Comparison of ENCODE assay signal across 8 mouse cellular contexts in the genomic region with DNA sequence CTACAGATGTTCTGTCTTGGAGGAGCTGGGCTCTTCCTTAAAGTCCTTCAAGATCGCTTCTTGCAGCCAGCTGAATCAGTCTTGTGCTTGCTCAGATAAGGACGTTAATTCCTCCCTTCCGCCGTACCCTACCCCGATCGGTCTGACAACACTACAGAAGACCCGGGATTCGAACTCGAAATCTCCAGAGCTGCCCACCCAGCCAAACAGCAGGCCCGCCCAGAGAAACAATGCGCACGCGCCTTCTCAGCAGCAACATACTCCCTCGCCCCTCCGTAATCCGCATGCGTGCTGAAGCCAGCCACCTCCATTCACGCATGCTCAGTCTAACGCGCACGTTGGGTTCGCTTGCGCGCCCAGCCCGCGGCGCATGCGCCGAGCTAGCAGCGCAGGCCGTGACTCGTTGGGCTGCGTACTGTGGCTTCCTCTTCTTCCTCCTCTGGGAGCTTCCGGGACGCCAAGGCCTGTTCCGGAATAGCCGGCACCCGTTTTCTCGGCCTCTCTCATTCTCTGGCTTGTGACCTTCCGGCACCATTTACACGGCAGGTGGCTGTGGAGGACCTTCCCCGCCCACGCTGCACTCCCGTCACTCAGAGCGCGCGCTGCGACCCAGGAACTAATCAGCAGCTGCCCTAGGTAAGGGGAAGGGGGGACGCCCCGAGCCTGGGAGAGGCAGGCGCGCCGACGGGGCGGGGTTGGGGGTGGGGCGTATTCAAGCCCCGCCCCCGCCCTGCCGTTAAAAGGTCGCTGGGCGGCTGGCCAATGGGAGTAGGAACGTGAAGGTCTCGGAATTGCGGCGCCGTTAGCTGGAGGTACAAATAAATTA. TPM values are rescaled to one million over a fixed set of nuclear protein-coding genes. Genes with fewer than 3 reads are reported as not detected.
DNase-seq lines count a peak whose midpoint lies in the region; ATAC-seq lines count a peak whose summit lies in the region.

A gene (plus strand): TSS at position 364 of the 826 bp plus-strand sequence.

- ATAC-seq in erythroid progenitor cell, adult 5-6 weeks (replicated peaks; ENCODE audit: low FRiP score, poor library complexity, severe bottlenecking): peak; percentile 82
- peak; percentile 96 for ATAC-seq in heart, embryonic 12.5 days (ENCODE audit: insufficient number of reproducible peaks, low FRiP score)
- peak; percentile 89 for ATAC-seq in liver, embryonic 12.5 days
- peak; percentile 96 for ATAC-seq in stomach, embryonic 15.5 days (ENCODE audit: insufficient read depth, low FRiP score, low read depth)

- peaks cover 21% of the 10 kb centered on the region for H3K36me3 ChIP-seq in heart, embryonic 12.5 days
- peaks cover 38% of the 10 kb centered on the region for H3K36me3 ChIP-seq in liver, embryonic 12.5 days
- peaks cover 8% of the 10 kb centered on the region for H3K36me3 ChIP-seq in stomach, embryonic 15.5 days

- 2% methylated on average over 66 of the region's 66 CpGs for WGBS in heart, embryonic 12.5 days
- WGBS in liver, embryonic 12.5 days (ENCODE audit: insufficient replicate concordance): 1% methylated on average over 66 of the region's 66 CpGs
- WGBS in stomach, embryonic 15.5 days: 2% methylated on average over 66 of the region's 66 CpGs

- peak within 1 kb of the TSS; percentile 78 for H3K9ac ChIP-seq in heart, embryonic 12.5 days
- peak within 1 kb of the TSS; percentile 82 for H3K9ac ChIP-seq in liver, embryonic 12.5 days
- H3K9ac ChIP-seq in stomach, embryonic 15.5 days: peak within 1 kb of the TSS; percentile 43; the same call in 1 of the 2 replicates

- H3K4me1 ChIP-seq in heart, embryonic 12.5 days (replicated peaks): peaks cover 3% of the 10 kb centered on the region; the same call in 1 of the 2 replicates
- peaks cover 83% of the 10 kb centered on the region for H3K4me1 ChIP-seq in liver, embryonic 12.5 days
- peaks cover 8% of the 10 kb centered on the region for H3K4me1 ChIP-seq in stomach, embryonic 15.5 days

- H3K27me3 ChIP-seq in heart, embryonic 12.5 days (replicated peaks): no peaks in the 10 kb centered on the region
- no peaks in the 10 kb centered on the region for H3K27me3 ChIP-seq in liver, embryonic 12.5 days (replicated peaks)
- H3K27me3 ChIP-seq in stomach, embryonic 15.5 days (replicated peaks): no peaks in the 10 kb centered on the region

- H3K4me3 ChIP-seq in heart, embryonic 12.5 days: peak within 1 kb of the TSS; percentile 59
- H3K4me3 ChIP-seq in liver, embryonic 12.5 days: peak within 1 kb of the TSS; percentile 72
- peak within 1 kb of the TSS; percentile 62 for H3K4me3 ChIP-seq in stomach, embryonic 15.5 days (replicated peaks)

- peak within 1 kb of the TSS; percentile 95 for H3K27ac ChIP-seq in heart, embryonic 12.5 days (ENCODE audit: poor library complexity, severe bottlenecking)
- H3K27ac ChIP-seq in liver, embryonic 12.5 days: peak within 1 kb of the TSS; percentile 99
- H3K27ac ChIP-seq in stomach, embryonic 15.5 days: peak within 1 kb of the TSS; percentile 97

- peaks cover 6% of the 10 kb centered on the region for H3K9me3 ChIP-seq in heart, embryonic 12.5 days (replicated peaks)
- H3K9me3 ChIP-seq in liver, embryonic 12.5 days (replicated peaks): no peaks in the 10 kb centered on the region
- H3K9me3 ChIP-seq in stomach, embryonic 15.5 days: no peaks in the 10 kb centered on the region

- H3K4me2 ChIP-seq in heart, embryonic 12.5 days: peak within 1 kb of the TSS; percentile 74
- H3K4me2 ChIP-seq in liver, embryonic 12.5 days: peak within 1 kb of the TSS; percentile 82
- peak within 1 kb of the TSS; percentile 67 for H3K4me2 ChIP-seq in stomach, embryonic 15.5 days

- DNase-seq in CD4-positive helper T cell, adult 2 months (ENCODE audit: low read depth, low spot score): peak; percentile 99
- peak; percentile 99 for DNase-seq in brain, embryonic 18.5 days (ENCODE audit: low read depth, low spot score)
- DNase-seq in kidney, postnatal 10 days: peak; percentile 98
- peak; percentile 96 to 98 for DNase-seq in natural killer cell, adult 2 months (ENCODE audit: low spot score in 2 of 2)

RNA-seq across cellular contexts. Expression of the gene that starts here (rescaled TPM):
- 33.9 and 52.0 TPM in 2 replicates for total RNA-seq in erythroid progenitor cell, adult 5-6 weeks (2015; ENCODE audit: low replicate concordance)
- 25.2 and 42.7 TPM in 2 replicates for total RNA-seq in erythroid progenitor cell, adult 5-6 weeks (2017; ENCODE audit: low replicate concordance)
- polyA plus RNA-seq in heart, embryonic 12.5 days (2016; fragmentation: Nextera tagmentation; extraction: Ambion mirVana): 21.4 and 21.6 TPM in 2 replicates
- 22.9 and 23.5 TPM in 2 replicates for polyA plus RNA-seq in liver, embryonic 12.5 days (2016; fragmentation: Nextera tagmentation; extraction: Ambion mirVana)
- polyA plus RNA-seq in stomach, embryonic 15.5 days (2015; fragmentation: Nextera tagmentation; extraction: Ambion mirVana): 20.9 and 23.7 TPM in 2 replicates

Comparison
In these comparisons a context has a peak if more than half of its experiments do, and no peak if none do; other contexts are left out.
1. Peak in every context shown above with its lines: DNase-seq, ATAC-seq, H3K4me3 ChIP-seq and H3K27ac ChIP-seq.